ENCODE assay signal across 21 mouse cellular contexts in genomic region chr9:20609831-20610464, GRCm38 (mm10). TPM values are rescaled to one million over a fixed set of nuclear protein-coding genes. Genes with fewer than 3 reads are reported as not detected.
DNase-seq lines count a peak whose midpoint lies in the region; ATAC-seq and TF ChIP-seq lines count a peak whose summit lies in the region.
"Had no signal": no experiment of that assay in that cellular context is flagged by ENCODE, and none has a peak within 500 bp of the region (broad histone marks: within the 10 kb centered on the region; RNA-seq: fewer than 3 reads in every experiment).

No protein-coding gene starts in this region.

- H3K36me3 ChIP-seq in heart, adult 2 months (ENCODE audit: control insufficient read depth, insufficient read depth, low read length), result no peaks in the 10 kb centered on the region
- no peaks in the 10 kb centered on the region; the same call in 1 of the 2 replicates for H3K36me3 ChIP-seq in midbrain, embryonic 11.5 days (ENCODE audit: control insufficient read depth, insufficient read depth, low read length)
- H3K36me3 ChIP-seq in midbrain, embryonic 13.5 days, result peaks cover 11% of the 10 kb centered on the region
- H3K36me3 ChIP-seq: heart, embryonic 15.5 days had no signal

- H3K4me2 ChIP-seq in midbrain, embryonic 11.5 days, result no peak overlapping the region
- no peak overlapping the region for H3K4me2 ChIP-seq in midbrain, embryonic 13.5 days (replicated peaks)
- H3K4me2 ChIP-seq: heart, embryonic 15.5 days; limb, embryonic 13.5 days had no signal

- ATAC-seq in midbrain, embryonic 11.5 days (ENCODE audit: low FRiP score), result no peak
- ATAC-seq in midbrain, embryonic 13.5 days, result no peak
- ATAC-seq: forebrain, embryonic 14.5 days; intestine, embryonic 16.5 days had no signal

- no peak overlapping the region for H3K9ac ChIP-seq in heart, adult 2 months (ENCODE audit: low read depth, low read length)
- no peak overlapping the region for H3K9ac ChIP-seq in midbrain, embryonic 11.5 days (ENCODE audit: low read length)
- no peak overlapping the region for H3K9ac ChIP-seq in midbrain, embryonic 13.5 days (replicated peaks)
- H3K9ac ChIP-seq: heart, embryonic 15.5 days; limb, embryonic 13.5 days had no signal

- no peaks in the 10 kb centered on the region for H3K9me3 ChIP-seq in midbrain, embryonic 11.5 days (ENCODE audit: control insufficient read depth, low read length)
- 0 out of 2 replicates have a peak, but pooled peaks cover 3% of the 10 kb centered on the region for H3K9me3 ChIP-seq in midbrain, embryonic 13.5 days
- H3K9me3 ChIP-seq: heart, embryonic 15.5 days; limb, embryonic 13.5 days had no signal

- no peak overlapping the region for H3K4me3 ChIP-seq in heart, adult 2 months
- H3K4me3 ChIP-seq in midbrain, embryonic 11.5 days (ENCODE audit: low read depth, low read length), result no peak overlapping the region
- H3K4me3 ChIP-seq in midbrain, embryonic 13.5 days (replicated peaks), result no peak overlapping the region
- H3K4me3 ChIP-seq: erythroblast, embryonic 14.5 days; heart, embryonic 15.5 days; limb, embryonic 13.5 days had no signal

- no peaks in the 10 kb centered on the region for H3K79me2 ChIP-seq in heart, adult 2 months (replicated peaks; ENCODE audit: control insufficient read depth, insufficient read depth, low read length)

- TF ChIP-seq CTCF in heart, adult 2 months (IDR thresholded peaks at IDR 0.05), result peak; percentile 18; the same call in 1 of the 2 replicates

- TF ChIP-seq POLR2A in heart, adult 2 months (IDR thresholded peaks at IDR 0.05; ENCODE audit: insufficient read depth, low read depth, low read length), result no peak

- intact Hi-C loops in heart, adult 2 months (cut with DNase I), result no loop called here
- intact Hi-C loops in heart, postnatal 10 days (cut with DNase I), result no loop called here

- no peak overlapping the region for H3K27ac ChIP-seq in heart, adult 2 months
- no peak overlapping the region for H3K27ac ChIP-seq in midbrain, embryonic 11.5 days (ENCODE audit: low read depth, low read length)
- H3K27ac ChIP-seq in midbrain, embryonic 13.5 days, result no peak overlapping the region
- H3K27ac ChIP-seq: heart, embryonic 15.5 days; limb, embryonic 13.5 days; macrophage had no signal

- no peaks in the 10 kb centered on the region for H3K27me3 ChIP-seq in heart, adult 2 months (ENCODE audit: control insufficient read depth, insufficient read depth, low read length)
- H3K27me3 ChIP-seq in midbrain, embryonic 11.5 days (ENCODE audit: control insufficient read depth, insufficient read depth, low read length), result no peaks in the 10 kb centered on the region
- no peaks in the 10 kb centered on the region for H3K27me3 ChIP-seq in midbrain, embryonic 13.5 days
- H3K27me3 ChIP-seq: heart, embryonic 15.5 days; limb, embryonic 13.5 days had no signal

- H3K4me1 ChIP-seq in heart, adult 2 months (ENCODE audit: control insufficient read depth, insufficient read depth, low read length), result no peaks in the 10 kb centered on the region
- peaks cover 2% of the 10 kb centered on the region; the same call in 1 of the 2 replicates for H3K4me1 ChIP-seq in midbrain, embryonic 11.5 days (ENCODE audit: control insufficient read depth, insufficient read depth, low read length)
- peaks cover 13% of the 10 kb centered on the region for H3K4me1 ChIP-seq in midbrain, embryonic 13.5 days (replicated peaks)
- H3K4me1 ChIP-seq: limb, embryonic 13.5 days had no signal

- 75% methylated on average over 5 of the region's 5 CpGs for WGBS in heart, adult 2 months
- 93% methylated on average over 5 of the region's 5 CpGs for WGBS in midbrain, embryonic 11.5 days
- WGBS in midbrain, embryonic 13.5 days, result 88% methylated on average over 5 of the region's 5 CpGs

- no peak for DNase-seq in heart, adult 2 months
- no peak for DNase-seq in heart, postnatal 10 days
- DNase-seq in midbrain, embryonic 11.5 days (ENCODE audit: low spot score, missing footprints), result peak; percentile 14
- peak; percentile 65 for DNase-seq in naive thymus-derived CD4-positive, alpha-beta T cell, adult 2 months (ENCODE audit: low read depth)
- peak; percentile 29 for DNase-seq in thymus, postnatal 4 days
- DNase-seq in gastrocnemius, postnatal 25 days, result no peak
- DNase-seq in cerebellum, postnatal 14 days, result no peak
- DNase-seq: adrenal gland, postnatal 14 days; cerebellum, adult 11-12 months; heart, adult 18-20 months; kidney, postnatal 14 days; midbrain, embryonic 14.5 days; right cerebral cortex, adult 18-20 months; spleen, adult 18-20 months had no signal

- TF ChIP-seq EP300 in heart, adult 2 months (IDR thresholded peaks at IDR 0.05; ENCODE audit: insufficient read depth, low read depth, low read length), result no peak

RNA-seq across cellular contexts. Expression of gene Zfp846, which starts 28.9 kb away (rescaled TPM):
- total RNA-seq in heart, adult 2 months (2021), result 1 to 10 TPM; 4.7 to 5.1 TPM
- 1.4 and 3.5 TPM in 2 replicates for polyA plus RNA-seq in heart, adult 2 months (2012; rRNA removed)
- 10 to 100 TPM in 1 of 2 experiments, 1 to 10 TPM in 1; 9.5 to 12.1 TPM for total RNA-seq in heart, postnatal 10 days (2021)
- polyA plus RNA-seq in midbrain, embryonic 11.5 days (2014; fragmentation: Nextera tagmentation; extraction: Ambion mirVana), result 23.8 and 24.8 TPM in 2 replicates
- polyA plus RNA-seq in midbrain, embryonic 13.5 days (2015; fragmentation: Nextera tagmentation; extraction: Ambion mirVana), result 47.1 and 50.1 TPM in 2 replicates
- total RNA-seq in gastrocnemius, postnatal 25 days (2021), result 1 to 10 TPM; 3.0 to 3.6 TPM

RNA-seq across cellular contexts. Expression of gene Ubl5, which starts 32.7 kb away (rescaled TPM):
- 100 to 1,000 TPM; 233 to 269 TPM for total RNA-seq in heart, adult 2 months (2021)
- 275 and 362 TPM in 2 replicates for polyA plus RNA-seq in heart, adult 2 months (2012; rRNA removed)
- 100 to 1,000 TPM; 221 to 248 TPM for total RNA-seq in heart, postnatal 10 days (2021)
- polyA plus RNA-seq in midbrain, embryonic 11.5 days (2014; fragmentation: Nextera tagmentation; extraction: Ambion mirVana), result 459 TPM in 2 replicates
- polyA plus RNA-seq in midbrain, embryonic 13.5 days (2015; fragmentation: Nextera tagmentation; extraction: Ambion mirVana), result 541 and 558 TPM in 2 replicates
- 100 to 1,000 TPM; 168 to 183 TPM for total RNA-seq in gastrocnemius, postnatal 25 days (2021)

RNA-seq across cellular contexts. Expression of gene Fbxl12, which starts 34.6 kb away (rescaled TPM):
- 10 to 100 TPM in 1 of 2 experiments, 1 to 10 TPM in 1; 8.8 to 10.3 TPM for total RNA-seq in heart, adult 2 months (2021)
- polyA plus RNA-seq in heart, adult 2 months (2012; rRNA removed), result 16.6 and 17.9 TPM in 2 replicates
- total RNA-seq in heart, postnatal 10 days (2021), result 10 to 100 TPM; 14.3 to 17.3 TPM
- 10.5 and 12.0 TPM in 2 replicates for polyA plus RNA-seq in midbrain, embryonic 11.5 days (2014; fragmentation: Nextera tagmentation; extraction: Ambion mirVana)
- 17.7 and 19.0 TPM in 2 replicates for polyA plus RNA-seq in midbrain, embryonic 13.5 days (2015; fragmentation: Nextera tagmentation; extraction: Ambion mirVana)
- 1 to 10 TPM; 4.7 to 5.1 TPM for total RNA-seq in gastrocnemius, postnatal 25 days (2021)

RNA-seq across cellular contexts. Expression of gene Pin1, which starts 41.9 kb away (rescaled TPM):
- 10 to 100 TPM; 17.8 to 18.6 TPM for total RNA-seq in heart, adult 2 months (2021)
- polyA plus RNA-seq in heart, adult 2 months (2012; rRNA removed), result 18.8 and 20.8 TPM in 2 replicates
- total RNA-seq in heart, postnatal 10 days (2021), result 10 to 100 TPM; 18.7 to 18.8 TPM
- 60.8 and 64.6 TPM in 2 replicates for polyA plus RNA-seq in midbrain, embryonic 11.5 days (2014; fragmentation: Nextera tagmentation; extraction: Ambion mirVana)
- polyA plus RNA-seq in midbrain, embryonic 13.5 days (2015; fragmentation: Nextera tagmentation; extraction: Ambion mirVana), result 62.0 and 63.2 TPM in 2 replicates
- 10 to 100 TPM; 13.0 to 14.1 TPM for total RNA-seq in gastrocnemius, postnatal 25 days (2021)

Comparison
In these comparisons a context has a peak if more than half of its experiments do, and no peak if none do; other contexts are left out.
1. DNase-seq: peak in midbrain, embryonic 11.5 days (single experiment), naive thymus-derived CD4-positive, alpha-beta T cell, adult 2 months (single experiment) and thymus, postnatal 4 days (single experiment); none in heart, adult 2 months (0 of 2), heart, postnatal 10 days (0 of 2), gastrocnemius, postnatal 25 days (single experiment) and cerebellum, postnatal 14 days (0 of 2).